Mouse (Mus musculus): ENCODE results near the gene 1300017J02Rik.
"Not testable (repeated sequence)": the region's sequence is repeated elsewhere in the genome, so short reads cannot be mapped to it uniquely, and the experiment has no call there.

The 1300017J02Rik gene

GRCm38 (mm10) chr9:103304927-103305326 lies at the start of gene 1300017J02Rik, which contains the start of gene Topbp1:
Gene 1300017J02Rik (minus strand): TSS chr9:103305082.
Gene Topbp1 (plus strand): TSS chr9:103305215.
- peak; percentile 91 for DNase-seq (ENCODE audit: low read depth, low spot score)

DNA sequence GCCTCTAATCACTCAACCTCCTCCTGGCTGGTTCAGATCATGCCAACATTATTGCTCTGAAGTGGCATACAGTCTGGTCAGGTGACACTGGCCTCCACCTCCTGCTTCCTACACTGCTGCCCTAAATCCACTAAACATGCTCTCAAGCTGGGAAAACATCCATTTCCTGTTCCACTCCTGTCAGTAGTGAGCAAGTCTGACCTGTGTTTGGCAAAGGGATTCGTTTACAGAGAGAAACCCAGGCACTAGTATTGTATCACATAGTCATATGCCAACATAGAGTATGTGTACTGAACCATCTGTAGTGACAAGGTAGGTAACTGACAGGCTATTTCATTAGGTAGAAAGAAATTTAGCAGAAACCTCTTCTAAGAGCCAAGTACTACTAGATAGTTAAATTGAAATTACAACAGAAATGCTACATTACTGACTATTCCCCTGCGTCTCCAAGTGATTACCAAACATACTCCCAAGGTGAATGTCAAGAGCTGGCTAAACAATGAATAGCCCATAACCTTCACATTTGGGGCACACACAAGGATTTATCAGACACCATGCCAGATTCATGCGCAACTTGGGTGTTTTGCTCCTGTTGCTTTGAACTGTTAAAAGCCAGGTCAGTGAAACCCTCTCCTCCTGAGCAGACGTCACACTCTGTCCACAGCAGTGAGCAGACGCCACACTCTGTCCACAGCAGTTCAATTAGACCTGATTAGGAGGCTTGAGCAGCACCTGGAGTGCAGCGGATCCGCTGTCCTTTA lies 48.8 kb upstream of the 1300017J02Rik start:
- not testable (repeated sequence) for DNase-seq (ENCODE audit: low read depth, low spot score)

- DNase-seq (ENCODE audit: low read depth, low spot score), result no peak
Observed at GRCm38 (mm10) chr9:103348791-103349190, 43.9 kb upstream of the 1300017J02Rik start.

- DNase-seq (ENCODE audit: low read depth, low spot score), result no peak
Observed at GRCm38 (mm10) chr9:103347996-103348490, 43.2 kb upstream of the 1300017J02Rik start.

DNA sequence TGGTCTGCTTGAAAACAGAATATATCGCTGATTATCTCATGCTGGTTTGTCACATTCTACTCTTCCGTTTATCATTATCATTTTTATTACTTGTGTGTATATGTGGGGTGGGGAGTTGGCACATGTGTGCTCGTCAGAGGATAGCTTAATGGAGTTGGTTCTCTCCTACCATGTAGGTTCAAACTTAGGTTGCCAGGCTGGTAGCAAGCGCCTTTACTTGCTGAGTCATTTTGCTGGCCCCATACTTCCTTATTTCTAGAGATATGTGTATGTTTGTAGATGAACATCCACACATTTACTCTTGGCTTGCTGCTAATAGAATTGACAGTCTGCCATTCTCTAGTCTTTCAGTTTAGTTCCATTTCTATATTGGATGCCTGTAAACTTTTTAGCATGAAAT lies 42.2 kb upstream of the 1300017J02Rik start:
- no peak for DNase-seq (ENCODE audit: low read depth, low spot score)

GRCm38 (mm10) chr9:103336912-103337311 lies 32.0 kb upstream of the 1300017J02Rik start:
- no peak for DNase-seq (ENCODE audit: low read depth, low spot score)

GRCm38 (mm10) chr9:103332663-103333062 lies 27.8 kb upstream of the 1300017J02Rik start:
- DNase-seq (ENCODE audit: low read depth, low spot score), result no peak

DNA sequence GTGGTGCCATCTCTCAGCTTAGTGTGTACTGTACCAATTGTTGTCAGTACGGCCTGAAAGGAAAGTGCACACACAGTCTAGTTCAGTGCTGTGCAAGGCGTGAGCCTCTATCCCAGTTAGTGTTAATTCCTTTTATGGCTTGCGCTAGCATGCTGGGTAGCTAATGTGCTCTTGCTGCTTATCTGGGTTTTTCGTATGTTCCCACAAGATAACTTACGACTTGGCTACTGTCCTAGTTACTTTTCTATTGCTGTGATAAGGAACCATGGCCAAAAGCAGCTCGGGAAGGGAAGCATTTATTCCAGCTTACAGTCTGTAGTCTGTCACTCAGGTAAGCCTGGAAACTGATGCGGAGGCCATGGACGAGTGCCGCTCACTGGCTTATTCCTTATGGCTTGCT lies 21.6 kb upstream of the 1300017J02Rik start:
- DNase-seq (ENCODE audit: low read depth, low spot score), result no peak

- DNase-seq (ENCODE audit: low read depth, low spot score), result no peak
Observed at GRCm38 (mm10) chr9:103324678-103325077, 19.8 kb upstream of the 1300017J02Rik start.

DNA sequence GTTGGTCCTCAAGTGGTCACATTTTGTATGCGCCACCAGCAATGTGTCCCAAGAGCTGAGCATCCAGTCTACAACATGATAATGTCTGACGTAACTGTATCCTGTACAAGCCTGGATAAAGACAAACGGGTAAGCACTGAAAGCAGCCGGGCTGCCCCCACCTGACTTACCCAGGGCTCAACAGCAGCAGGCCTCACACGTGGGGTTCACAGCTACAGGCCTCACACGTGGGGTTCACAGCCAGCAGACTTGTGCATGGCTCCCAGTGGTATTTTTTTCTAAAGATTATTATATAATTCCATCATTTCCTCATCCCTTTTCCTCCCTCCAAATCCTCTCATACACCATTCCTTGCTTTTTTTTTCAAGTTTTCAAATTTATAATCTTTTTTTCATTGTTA lies 5.0 kb upstream of the 1300017J02Rik start:
- no peak for DNase-seq (ENCODE audit: low read depth, low spot score)

DNA sequence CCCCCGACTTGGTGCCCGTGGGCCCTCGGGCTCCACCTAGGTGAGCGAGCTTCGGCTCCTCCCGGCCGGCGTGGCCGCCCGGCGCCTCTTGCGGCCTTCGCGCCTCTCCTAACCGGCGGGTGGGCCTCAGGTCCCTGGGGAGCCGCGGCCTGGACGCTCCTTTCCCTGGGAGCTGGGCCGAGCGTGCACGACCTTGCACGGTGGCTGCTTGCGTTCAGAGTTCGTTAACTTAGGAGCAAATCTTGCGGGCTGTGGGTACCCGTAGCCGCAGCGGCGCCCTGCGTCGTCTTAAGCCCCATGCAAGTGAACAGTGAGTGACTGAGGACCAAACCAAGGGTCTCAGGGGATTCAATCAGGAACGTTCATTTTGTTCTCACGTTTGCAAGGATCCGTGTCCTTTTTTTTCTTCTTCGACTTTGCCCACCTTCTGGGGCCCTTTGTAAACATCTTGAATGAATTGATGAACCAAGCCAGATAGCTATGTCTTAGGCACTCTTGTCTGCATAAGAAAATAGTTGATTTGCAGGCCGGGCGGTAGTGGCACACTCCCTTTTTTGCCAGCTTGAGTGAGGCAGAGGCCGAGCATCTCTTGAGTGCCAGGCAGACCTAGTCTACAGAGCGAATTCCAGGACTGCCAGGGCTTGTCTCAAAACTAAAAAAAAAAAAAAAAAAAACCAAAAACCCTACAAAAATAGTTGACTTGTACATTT lies 605 bp upstream of the 1300017J02Rik start:
- peak; percentile 18 for DNase-seq (ENCODE audit: low read depth, low spot score)

GRCm38 (mm10) chr9:103302666-103303065 lies 2.2 kb downstream of the 1300017J02Rik start:
- peak; percentile 13 for DNase-seq (ENCODE audit: low read depth, low spot score)

DNA sequence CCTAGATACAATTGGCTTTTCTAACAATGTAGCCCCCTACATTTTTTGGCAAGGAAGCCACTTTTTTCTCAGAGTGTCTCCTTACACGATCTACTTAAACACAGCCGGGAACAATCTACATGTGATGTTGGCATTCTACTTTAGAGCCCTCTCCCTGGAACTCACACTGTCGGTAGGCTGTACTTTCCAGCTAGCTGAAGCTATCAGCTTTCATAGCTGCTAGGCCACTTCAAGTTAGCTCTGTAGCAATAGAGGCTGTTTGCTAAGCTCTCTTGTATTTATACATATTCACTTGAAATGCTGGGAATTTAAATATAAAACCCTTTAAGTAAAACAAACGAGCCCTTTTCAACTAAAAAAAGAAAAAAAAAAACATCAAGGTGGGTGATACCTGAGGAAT lies 2.6 kb downstream of the 1300017J02Rik start:
- no peak for DNase-seq (ENCODE audit: low read depth, low spot score)

GRCm38 (mm10) chr9:103301086-103301485 lies 3.8 kb downstream of the 1300017J02Rik start:
- DNase-seq (ENCODE audit: low read depth, low spot score), result no peak

GRCm38 (mm10) chr9:103294507-103294906 lies 10.4 kb downstream of the 1300017J02Rik start:
- no peak for DNase-seq (ENCODE audit: low read depth, low spot score)

DNA sequence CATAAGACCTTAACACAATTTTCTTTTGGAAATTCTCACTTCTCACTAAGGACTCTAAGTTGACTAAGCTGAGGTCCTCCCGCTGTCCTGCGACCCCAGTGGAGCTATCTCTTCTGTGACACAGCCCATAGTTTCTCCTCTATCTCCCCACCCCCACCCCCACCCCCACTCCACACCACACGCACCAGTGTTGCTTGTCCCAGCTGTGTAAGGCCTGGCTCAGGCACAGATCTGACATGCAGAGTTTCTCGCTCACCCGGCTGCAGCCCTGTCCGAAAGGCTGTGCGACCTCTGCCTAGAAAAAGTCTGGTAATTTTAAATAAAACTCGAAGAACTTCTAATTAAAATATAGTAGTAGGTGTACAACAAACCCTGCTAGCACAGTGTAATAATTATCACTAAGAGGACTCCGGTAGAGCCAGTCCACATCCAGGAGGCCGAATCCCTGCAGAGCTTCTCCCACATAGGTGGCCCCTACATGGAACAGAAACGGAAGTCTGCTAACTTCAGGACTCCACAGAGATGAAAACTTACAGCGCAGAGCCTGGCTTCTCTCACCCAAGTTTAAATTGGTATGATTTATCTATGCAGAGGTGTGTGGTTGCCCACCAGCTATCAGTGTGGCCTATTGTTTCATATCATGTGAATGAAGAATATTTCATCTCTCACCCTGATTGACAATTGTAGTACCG lies 16.2 kb downstream of the 1300017J02Rik start:
- no peak for DNase-seq (ENCODE audit: low read depth, low spot score)

- DNase-seq (ENCODE audit: low read depth, low spot score), result no peak
Observed at GRCm38 (mm10) chr9:103287840-103288488, 16.9 kb downstream of the 1300017J02Rik start.

GRCm38 (mm10) chr9:103286901-103287422 lies 17.9 kb downstream of the 1300017J02Rik start:
- DNase-seq (ENCODE audit: low read depth, low spot score), result no peak

- DNase-seq (ENCODE audit: low read depth, low spot score), result no peak
Observed at GRCm38 (mm10) chr9:103286396-103286795, 18.5 kb downstream of the 1300017J02Rik start.

DNA sequence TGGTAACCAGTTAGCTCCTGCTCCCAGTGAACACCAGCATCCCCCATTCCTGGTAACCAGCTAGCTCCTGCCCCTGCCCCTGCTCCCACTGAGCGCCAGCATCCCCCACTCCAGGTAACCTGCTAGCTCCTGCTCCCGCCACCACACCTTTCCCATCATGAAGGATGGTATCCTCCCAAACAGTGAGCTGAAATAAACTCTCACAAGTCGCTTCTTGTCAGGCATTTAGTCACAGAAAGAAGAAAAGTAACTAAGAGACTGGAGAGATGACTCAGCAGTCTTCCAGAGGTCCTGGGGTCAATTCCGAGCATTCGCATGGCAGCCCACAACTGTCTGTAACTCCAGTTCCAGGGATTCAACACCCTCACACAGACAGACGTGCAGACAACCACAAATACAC lies 28.0 kb downstream of the 1300017J02Rik start:
- no peak for DNase-seq (ENCODE audit: low read depth, low spot score)

- DNase-seq (ENCODE audit: low read depth, low spot score), result no peak
Observed at GRCm38 (mm10) chr9:103275676-103276075, 29.2 kb downstream of the 1300017J02Rik start.

All from WW6 (cell line).